Mouse (Mus musculus) kidney, postnatal 0 days (tissue): ENCODE measurements around the gene Ankrd55. TPM values are rescaled to one million over a fixed set of nuclear protein-coding genes. Genes with fewer than 3 reads are reported as not detected.

Source experiments
- ATAC-seq: fragments of 200-750 bp; cut with Nextera tagmentation; replicated peaks from 2 replicates; pipeline ENCODE4 v1.8.0; 2017; ENCODE audit warnings: low read depth, moderate number of reproducible peaks, moderate TSS enrichment, moderate library complexity; ENCODE audit not compliant: low FRiP score
- DNase-seq: peaks from one replicate; pipeline ENCODE4 v3.0.0-alpha.2; 2016; ENCODE audit warnings: low spot score
- H3K27ac ChIP-seq: fragments of 300-500 bp; sonication (generic); 2 replicates; pipeline ENCODE4 v1.5.1; 2014; ENCODE audit warnings: mild to moderate bottlenecking
- H3K27me3 ChIP-seq: fragments of 300-500 bp; sonication (generic); 2 replicates; pipeline ENCODE4 v1.6.1; 2014; ENCODE audit warnings: low read length, mixed read lengths; ENCODE audit not compliant: insufficient read depth
- H3K36me3 ChIP-seq: fragments of 300-500 bp; sonication (generic); 2 replicates; pipeline ENCODE4 v1.6.1; 2014; ENCODE audit warnings: low read length, mixed read lengths; ENCODE audit not compliant: insufficient read depth
- H3K4me1 ChIP-seq: fragments of 300-500 bp; sonication (generic); replicated peaks from 2 replicates; pipeline ENCODE4 v1.6.1; 2014; ENCODE audit warnings: antibody characterized with exemption, low read length, mixed read lengths; ENCODE audit not compliant: insufficient read depth
- H3K4me2 ChIP-seq: fragments of 300-500 bp; sonication (generic); 2 replicates; pipeline ENCODE4 v1.6.1; 2014; ENCODE audit warnings: mild to moderate bottlenecking, low read length, moderate library complexity, mixed read lengths
- H3K4me3 ChIP-seq: fragments of 300-500 bp; sonication (generic); replicated peaks from 2 replicates; pipeline ENCODE4 v1.5.1; 2014; ENCODE audit warnings: low read depth, low read length
- H3K9ac ChIP-seq: fragments of 300-500 bp; sonication (generic); 2 replicates; pipeline ENCODE4 v1.6.1; 2014; ENCODE audit warnings: low read depth, low read length
- H3K9me3 ChIP-seq: fragments of 300-500 bp; sonication (generic); replicated peaks from 2 replicates; pipeline ENCODE4 v1.6.1; 2016; ENCODE audit warnings: low read length, inconsistent platforms, mixed read lengths
- CTCF ChIP-seq: IDR thresholded peaks from 2 replicates; pipeline ENCODE4 v1.5.1; 2016; ENCODE audit warnings: antibody characterized with exemption, low read depth, mild to moderate bottlenecking, moderate library complexity
- WGBS: fragments of 180-500 bp; shearing (Covaris S2); extraction: QIAGEN DNeasy Blood & Tissue Kit; methylation state at CpG from one replicate; pipeline ENCODE4 v1.1.7; 2014; 5-methylcytosine and 5-hydroxymethylcytosine counted together
- polyA plus RNA-seq: library from polyadenylated mRNA; unstranded; fragments of >200 nt; fragmentation: Nextera tagmentation; extraction: Ambion mirVana; gene quantifications from 2 replicates; pipeline ENCODE4 v1.2.1, GENCODE M21; 2015

The Ankrd55 gene
- polyA plus RNA-seq, 1 experiment from 2014 or later, result 0.30 TPM

DNA sequence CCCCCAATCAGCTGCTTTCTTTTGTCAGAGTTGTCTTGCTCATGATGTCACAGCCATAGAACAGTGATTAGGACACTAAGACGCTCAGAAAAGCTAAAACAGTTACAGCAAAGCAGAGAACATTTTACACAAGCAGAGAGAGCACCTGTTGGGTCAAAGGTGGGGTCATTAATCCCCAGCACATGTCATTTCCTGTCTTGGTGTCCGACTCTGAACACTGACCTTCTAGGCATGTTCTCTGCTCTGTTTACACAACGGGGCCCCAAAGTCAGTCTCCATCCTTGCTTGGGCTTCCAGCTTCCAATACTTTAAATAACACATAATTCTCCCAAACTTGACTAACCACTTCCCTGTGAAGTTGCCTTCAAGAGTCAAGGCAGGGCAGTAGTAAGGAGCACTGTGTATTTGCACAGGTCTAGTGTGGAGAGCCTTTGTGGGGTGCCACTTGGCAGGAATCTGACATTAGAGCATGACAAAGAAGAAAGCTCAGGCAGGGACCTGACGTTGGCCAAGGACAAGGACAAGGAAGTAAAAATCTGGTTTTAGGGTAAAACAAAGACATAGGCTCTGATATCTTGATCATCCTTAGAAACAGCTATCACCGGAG, 123.1 kb downstream of the Ankrd55 start:
- Histone ChIP-seq H3K27ac (no peak overlapping the region), H3K9me3 (no peaks in the 10 kb centered on the region), H3K36me3 (no peaks in the 10 kb centered on the region), H3K4me3 (no peak overlapping the region), H3K27me3 (no peaks in the 10 kb centered on the region), H3K4me2 (no peak overlapping the region), H3K9ac (no peak overlapping the region), H3K4me1 (0 out of 2 replicates have a peak, but pooled peaks cover 4% of the 10 kb centered on the region)
- 54% methylated on average over 5 of the region's 5 CpGs for WGBS
- ATAC-seq, result no peak
- no peak for DNase-seq
- TF ChIP-seq CTCF, result no peak

DNA sequence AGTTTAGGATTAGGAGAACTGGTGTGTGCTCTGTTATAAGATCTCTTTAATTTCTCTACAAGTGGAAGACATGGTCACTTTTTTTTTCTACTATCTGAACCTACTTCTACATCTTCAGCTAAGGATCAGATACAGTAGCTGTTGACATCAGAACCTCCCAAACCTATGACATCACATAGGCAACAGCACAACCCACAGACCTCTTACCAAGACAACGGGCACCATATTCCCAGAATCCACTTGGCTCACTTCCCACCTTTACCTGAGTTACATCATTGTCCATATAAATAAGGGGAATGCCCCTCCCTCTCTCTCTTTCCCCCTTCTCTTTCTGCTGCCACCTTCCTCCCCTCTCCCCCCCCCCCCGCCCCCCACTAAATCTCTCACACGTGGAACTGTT, 124.0 kb downstream of the Ankrd55 start:
- no peak for ATAC-seq
- Histone ChIP-seq H3K27ac (no peak overlapping the region), H3K9me3 (no peaks in the 10 kb centered on the region), H3K4me1 (0 out of 2 replicates have a peak, but pooled peaks cover 4% of the 10 kb centered on the region), H3K4me2 (no peak overlapping the region), H3K9ac (no peak overlapping the region), H3K27me3 (no peaks in the 10 kb centered on the region), H3K4me3 (no peak overlapping the region), H3K36me3 (no peaks in the 10 kb centered on the region)
- WGBS, result 72% methylated on average over 2 of the region's 3 CpGs
- DNase-seq, result no peak
- TF ChIP-seq CTCF, result no peak

DNA sequence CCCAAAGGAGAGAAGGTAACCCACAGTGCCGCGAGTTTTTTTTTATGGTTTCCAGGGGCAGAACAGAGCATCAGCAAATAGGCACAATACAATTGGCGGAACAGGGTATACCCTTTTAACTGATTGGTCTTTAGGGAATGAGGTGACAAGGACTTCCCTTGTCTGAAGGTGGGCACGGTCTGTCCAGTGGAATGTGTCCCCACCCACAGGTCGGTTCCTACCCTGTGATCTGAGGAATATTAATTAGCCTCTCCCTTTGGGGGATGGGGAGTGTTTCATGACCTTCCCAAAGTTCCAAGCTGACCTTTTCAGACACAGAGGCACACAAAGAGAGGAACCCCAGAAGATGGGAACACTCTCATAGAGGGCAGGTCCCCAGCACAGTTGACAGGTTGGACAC, 124.6 kb downstream of the Ankrd55 start:
- DNase-seq, result no peak
- WGBS, result 67% methylated on average over 5 of the region's 5 CpGs
- no peaks in the 10 kb centered on the region for H3K27me3 ChIP-seq

DNA sequence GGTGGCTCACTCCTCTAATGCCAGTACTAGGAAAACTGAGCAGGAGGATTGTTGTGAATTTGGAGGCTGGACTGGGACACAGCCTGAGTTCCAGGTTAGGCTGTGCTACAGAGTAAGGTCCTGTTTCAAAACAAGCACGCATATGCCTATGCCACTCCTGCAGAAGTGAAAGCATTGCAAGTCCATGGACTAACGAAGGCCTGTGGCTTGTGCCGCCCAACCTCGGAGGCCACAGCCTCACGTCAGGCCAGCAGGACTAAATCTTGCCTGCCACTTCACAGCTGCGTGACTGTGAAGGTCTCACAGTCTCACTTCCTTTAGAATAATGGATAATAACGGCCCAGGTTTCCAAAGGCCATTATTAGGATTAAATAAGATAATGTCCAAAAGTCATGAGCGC, 125.4 kb downstream of the Ankrd55 start:
- H3K4me2 ChIP-seq, result no peak overlapping the region
- no peaks in the 10 kb centered on the region for H3K27me3 ChIP-seq
- 85% methylated on average over 8 of the region's 8 CpGs for WGBS
- no peaks in the 10 kb centered on the region for H3K36me3 ChIP-seq
- DNase-seq, result no peak
- no peak for TF ChIP-seq CTCF
- 0 out of 2 replicates have a peak, but pooled peaks cover 4% of the 10 kb centered on the region for H3K4me1 ChIP-seq
- no peak overlapping the region for H3K9ac ChIP-seq
- H3K9me3 ChIP-seq, result no peaks in the 10 kb centered on the region
- ATAC-seq, result no peak
- no peak overlapping the region for H3K4me3 ChIP-seq
- no peak overlapping the region for H3K27ac ChIP-seq

More for the DNA sequence above, 124.6 kb downstream of the Ankrd55 start:
- Histone ChIP-seq H3K4me2 (no peak overlapping the region), H3K9me3 (no peaks in the 10 kb centered on the region), H3K36me3 (no peaks in the 10 kb centered on the region), H3K4me1 (0 out of 2 replicates have a peak, but pooled peaks cover 4% of the 10 kb centered on the region), H3K9ac (no peak overlapping the region), H3K4me3 (no peak overlapping the region), H3K27ac (no peak overlapping the region)
- no peak for TF ChIP-seq CTCF
- no peak for ATAC-seq

DNA sequence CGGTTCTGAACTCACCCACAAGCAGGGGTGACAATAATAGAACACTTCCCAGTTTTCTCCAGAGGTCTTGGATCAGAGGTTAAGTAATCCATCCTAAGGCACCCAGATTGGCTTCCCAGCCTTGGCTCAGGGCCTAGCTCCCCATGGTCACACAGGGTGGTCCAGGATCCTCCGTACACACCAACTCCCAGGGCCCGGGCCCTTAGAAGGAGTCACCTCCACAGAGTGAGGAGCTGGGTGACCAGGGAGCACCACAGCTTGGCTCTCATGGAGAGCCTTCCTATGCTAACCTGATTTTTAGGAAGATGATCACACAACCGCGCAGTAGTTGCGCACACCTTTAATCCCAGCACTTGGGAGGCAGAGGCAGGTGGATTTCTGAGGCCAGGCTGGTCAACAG, 127.6 kb downstream of the Ankrd55 start:
- Histone ChIP-seq H3K36me3 (no peaks in the 10 kb centered on the region), H3K4me1 (0 out of 2 replicates have a peak, but pooled peaks cover 4% of the 10 kb centered on the region), H3K27me3 (no peaks in the 10 kb centered on the region), H3K9me3 (no peaks in the 10 kb centered on the region), H3K27ac (peak overlapping the region; percentile 62; the same call in 1 of the 2 replicates), H3K9ac (no peak overlapping the region), H3K4me3 (no peak overlapping the region), H3K4me2 (no peak overlapping the region)
- ATAC-seq (no peak; the same call in 1 of the 2 replicates), DNase-seq (no peak)
- 76% methylated on average over 6 of the region's 6 CpGs for WGBS
- TF ChIP-seq CTCF, result no peak

DNA sequence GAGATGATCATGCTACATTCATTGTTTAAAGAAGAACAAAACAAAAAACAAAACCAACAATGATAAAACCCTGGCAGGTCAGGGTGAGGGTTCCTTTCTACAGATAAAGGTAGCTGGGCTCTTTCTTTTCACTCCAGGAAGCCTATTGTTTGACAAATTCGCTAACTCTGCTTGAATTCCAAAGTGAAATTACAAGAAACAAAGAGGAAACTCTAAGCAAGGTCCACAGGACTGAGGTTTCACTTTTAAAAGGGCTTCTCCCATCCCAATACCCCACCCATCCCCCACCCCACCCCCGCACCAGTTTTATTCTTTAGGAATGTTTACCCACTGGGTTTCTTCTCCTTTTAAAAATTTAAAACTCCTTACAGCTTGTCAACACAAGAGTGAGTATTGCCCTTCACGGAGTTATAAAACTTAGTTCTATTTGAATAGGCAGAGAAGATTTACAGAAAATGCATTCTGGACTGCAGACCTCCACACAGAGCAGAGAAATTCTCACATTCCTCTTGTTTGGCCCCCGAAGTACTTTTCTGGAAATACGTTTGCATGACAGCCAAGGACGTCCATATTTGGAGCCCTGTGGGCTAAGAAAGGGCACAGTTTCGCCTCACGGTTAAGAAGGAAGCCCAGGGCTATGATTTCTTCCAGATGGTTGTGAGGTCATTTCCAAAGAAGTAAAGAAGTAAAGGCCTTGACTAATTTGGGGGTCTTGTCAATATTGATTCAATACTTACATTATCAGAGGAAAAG, 128.3 kb downstream of the Ankrd55 start:
- no peak for ATAC-seq
- H3K9ac ChIP-seq, result no peak overlapping the region
- peak overlapping the region; percentile 43 for H3K27ac ChIP-seq
- H3K4me2 ChIP-seq, result 0 out of 2 replicates have a peak overlapping the region, but pooled peaks have one; percentile 9
- H3K4me3 ChIP-seq, result no peak overlapping the region
- 18% methylated on average over 8 of the region's 8 CpGs for WGBS
- TF ChIP-seq CTCF, result no peak
- no peaks in the 10 kb centered on the region for H3K27me3 ChIP-seq
- peak; percentile 76 for DNase-seq
- no peaks in the 10 kb centered on the region for H3K36me3 ChIP-seq
- 0 out of 2 replicates have a peak, but pooled peaks cover 4% of the 10 kb centered on the region for H3K4me1 ChIP-seq
- H3K9me3 ChIP-seq, result no peaks in the 10 kb centered on the region
